Mouse (Mus musculus): ENCODE results near the gene Rbfox3.

Rbfox3 gene

DNA sequence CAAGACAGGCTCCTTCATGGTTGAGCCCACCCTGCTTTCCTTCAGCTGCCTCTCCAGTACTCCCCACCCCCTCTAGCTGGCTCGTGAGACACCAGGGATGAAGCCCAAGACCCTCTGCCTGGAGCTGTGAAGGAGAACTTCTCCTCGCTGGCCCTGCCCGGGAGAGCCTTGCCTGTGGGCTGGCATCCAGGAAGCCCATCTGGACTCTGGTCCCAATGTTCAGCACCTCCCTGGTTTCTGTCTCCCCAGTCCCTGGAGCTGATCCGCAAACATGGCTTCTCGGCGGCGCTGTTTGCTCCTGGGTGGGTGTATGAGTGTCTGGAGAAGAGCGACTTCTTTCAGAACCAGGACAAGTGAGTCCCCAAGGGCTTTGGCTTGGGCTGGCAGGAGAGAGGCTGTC is 427.2 kb downstream of the Rbfox3 start:
- no peak for DNase-seq (ENCODE audit: extremely low read depth, low read depth)

DNA sequence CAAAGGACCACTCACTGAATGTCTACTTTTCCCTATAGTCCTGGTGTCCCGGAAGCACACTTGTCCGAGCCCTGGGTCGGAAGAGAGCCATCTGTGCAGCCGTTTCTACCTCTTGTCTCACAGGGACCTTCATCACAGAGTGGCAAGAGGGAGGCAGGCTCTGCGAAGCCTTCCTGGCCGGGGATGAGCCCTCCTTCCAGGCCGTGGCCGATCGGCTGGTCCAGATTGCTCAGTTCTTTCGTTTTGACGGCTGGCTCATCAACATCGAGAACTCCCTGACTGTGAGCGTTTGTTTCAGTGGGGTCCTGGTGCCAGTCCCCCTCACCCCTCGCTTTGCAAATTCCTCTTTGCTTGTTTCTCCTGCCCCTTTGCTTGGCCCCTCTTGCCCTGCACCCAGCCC is 429.6 kb downstream of the Rbfox3 start:
- DNase-seq (ENCODE audit: extremely low read depth, low read depth), result no peak

DNA sequence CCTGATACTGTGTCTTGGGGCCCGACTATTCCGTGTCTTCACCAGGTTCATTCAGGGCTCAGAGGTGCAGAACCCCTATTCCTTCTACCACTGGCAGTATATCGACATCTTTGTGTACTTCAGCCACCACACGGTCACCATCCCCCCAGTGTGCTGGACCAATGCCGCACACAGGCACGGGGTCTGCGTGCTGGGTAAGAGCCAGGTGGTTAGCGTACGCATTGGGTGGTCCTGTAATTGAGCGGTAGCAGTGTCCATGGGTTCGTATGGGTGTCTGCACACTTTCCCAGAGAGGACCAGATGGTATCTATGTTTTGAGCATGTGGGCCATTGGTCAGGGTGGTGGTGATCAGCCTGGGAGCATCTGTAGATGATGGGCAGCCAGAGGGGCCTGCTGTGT is 430.2 kb downstream of the Rbfox3 start:
- DNase-seq (ENCODE audit: extremely low read depth, low read depth), result no peak

DNA sequence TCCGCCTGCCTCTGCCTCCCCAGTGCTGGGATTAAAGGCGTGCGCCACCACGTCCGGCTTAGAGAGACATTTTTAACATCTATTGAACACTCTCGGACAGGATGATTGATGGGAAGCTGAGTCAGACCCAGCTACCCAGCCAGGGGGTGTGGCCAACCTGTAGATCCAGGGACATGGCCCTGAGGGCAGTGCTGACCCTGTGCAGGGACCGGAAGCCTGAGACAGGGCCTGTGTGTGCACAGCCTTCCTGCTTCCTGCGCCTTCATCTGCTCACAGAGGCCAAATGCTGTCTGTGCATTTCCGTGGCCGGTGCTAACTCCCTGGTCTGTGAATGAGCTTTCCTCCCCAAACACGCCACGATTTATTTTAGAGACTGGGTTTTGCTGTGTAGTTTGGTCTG is 431.6 kb downstream of the Rbfox3 start:
- DNase-seq (ENCODE audit: extremely low read depth, low read depth), result no peak

DNA sequence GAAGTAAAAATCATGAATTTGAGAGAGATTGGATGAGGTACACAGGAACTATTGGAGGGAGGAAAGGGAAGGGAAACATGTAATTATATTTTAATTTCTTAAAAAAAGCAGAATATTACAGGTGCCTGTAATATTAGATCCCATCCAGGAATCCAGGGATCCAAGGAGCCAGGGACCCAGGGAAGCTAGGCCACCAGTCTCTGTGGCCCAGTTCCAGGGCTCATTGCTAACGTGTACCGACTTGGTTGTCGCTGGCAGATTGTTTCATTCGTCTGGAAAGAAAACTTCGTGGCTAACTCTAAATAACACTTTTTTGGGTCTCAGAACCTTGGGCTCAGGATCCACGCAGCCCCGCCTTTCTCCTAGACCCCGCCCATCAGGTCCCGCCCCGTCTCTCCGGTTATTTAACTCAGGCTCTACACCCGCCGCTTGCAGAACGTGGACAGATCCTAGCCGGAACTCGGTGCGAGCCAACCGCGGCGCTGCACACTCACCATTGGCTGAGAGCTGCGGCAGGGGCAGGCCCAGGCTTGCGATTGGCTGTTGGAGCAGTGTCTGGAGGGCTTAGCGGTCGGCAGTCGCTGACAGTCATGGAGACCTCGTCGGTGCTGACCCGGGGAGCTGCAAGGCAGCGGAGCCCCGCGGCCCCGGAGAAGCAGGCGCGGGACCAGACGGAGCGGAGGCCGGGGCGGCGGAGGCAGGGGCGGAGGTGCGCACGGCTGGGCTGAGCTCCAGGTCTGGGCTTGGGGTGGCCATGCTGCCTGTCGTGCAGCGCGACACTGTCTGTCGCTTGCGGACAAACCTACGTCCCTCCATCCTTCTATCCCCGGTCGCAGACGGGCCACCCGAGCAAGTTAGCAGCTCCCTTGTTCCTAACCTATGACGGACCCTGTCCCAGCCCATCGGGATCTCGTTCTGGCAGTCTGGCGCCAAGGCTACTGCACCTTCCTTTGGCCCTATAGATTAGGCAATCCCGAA is 434.7 kb downstream of the Rbfox3 start, which contains the start of gene Engase:
Gene Engase (plus strand): TSS at position 434 of the 978 bp plus-strand sequence.
- peak; percentile 89 for DNase-seq (ENCODE audit: extremely low read depth, low read depth)

DNA sequence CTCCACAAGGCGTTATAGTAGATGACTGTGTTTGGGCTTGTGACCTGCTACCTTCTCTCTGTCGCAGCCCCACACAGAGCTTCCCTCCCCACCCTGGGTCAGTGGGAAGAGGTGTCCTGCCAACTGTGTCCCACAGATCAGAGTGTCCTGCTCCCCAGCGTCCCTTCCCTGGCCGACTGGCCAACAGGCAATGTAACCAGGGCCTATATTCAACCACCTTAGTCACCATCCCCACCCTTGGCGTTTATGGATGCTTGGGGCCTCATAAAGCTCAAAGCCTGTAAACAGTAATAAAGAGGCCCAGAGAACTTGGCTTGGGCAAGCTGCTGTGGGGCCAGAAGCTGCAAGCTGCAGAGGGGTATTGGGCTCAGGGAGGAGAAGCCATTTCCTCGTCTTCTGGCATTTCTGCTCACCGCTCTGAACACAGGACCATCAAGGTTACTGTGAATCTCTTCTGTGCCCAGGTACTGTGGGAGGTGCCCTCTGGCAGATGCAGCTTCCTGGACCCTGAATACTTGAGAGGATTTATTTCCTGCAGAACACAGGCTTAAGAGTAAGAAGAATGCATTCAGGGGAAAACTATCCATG is 435.8 kb downstream of the Rbfox3 start:
- DNase-seq (ENCODE audit: extremely low read depth, low read depth), result no peak

DNA sequence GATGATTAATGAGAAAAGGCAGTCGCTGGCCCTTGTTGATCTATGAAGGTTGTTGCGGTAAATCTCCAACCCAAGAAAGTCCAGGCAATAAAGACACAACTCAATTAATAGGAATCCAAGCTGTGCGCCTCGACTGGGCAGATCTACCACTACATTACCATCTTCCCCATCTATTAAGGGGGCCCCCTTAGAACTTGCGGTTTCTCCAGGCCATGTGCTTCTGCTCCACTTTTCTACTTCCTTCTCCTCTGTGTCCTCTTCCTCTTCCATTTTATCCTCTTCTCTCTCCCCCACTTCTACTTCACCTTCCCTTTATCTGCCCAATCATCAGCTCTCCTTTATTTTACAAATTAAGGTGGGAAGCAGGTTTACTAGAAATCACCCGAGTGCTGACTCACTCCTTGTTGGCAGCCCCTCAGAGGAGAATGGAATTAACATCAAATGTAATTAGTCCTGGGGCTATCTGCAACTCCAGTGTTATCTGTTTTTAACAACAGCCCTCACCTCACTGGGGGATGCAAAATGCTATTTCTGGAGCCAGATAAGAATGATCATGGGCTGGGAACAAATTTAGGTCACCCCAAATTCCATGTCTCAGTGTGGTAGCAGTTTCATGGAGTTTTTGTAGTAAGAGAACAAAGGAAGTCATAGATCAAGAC is 437.4 kb downstream of the Rbfox3 start:
- no peak for DNase-seq (ENCODE audit: extremely low read depth, low read depth)

DNA sequence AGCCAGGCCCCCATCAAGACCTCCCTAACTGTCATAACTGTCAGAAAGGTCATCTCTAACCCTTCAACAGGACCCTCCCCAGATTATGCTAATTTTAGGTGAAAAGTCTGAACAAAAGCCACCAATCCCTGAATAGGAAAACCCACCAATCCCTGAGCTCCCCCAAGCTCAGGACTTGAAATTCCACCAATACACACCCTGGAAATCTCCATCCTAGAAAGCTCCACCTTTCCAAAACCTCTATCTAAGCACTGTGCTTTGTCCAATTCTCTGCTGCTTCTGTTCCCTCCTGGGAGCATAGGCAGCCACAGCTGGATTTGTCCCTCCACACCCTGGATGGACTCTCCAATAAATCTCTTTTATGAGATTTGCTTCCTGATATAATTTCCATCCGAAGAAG is 438.2 kb downstream of the Rbfox3 start:
- no peak for DNase-seq (ENCODE audit: extremely low read depth, low read depth)

DNA sequence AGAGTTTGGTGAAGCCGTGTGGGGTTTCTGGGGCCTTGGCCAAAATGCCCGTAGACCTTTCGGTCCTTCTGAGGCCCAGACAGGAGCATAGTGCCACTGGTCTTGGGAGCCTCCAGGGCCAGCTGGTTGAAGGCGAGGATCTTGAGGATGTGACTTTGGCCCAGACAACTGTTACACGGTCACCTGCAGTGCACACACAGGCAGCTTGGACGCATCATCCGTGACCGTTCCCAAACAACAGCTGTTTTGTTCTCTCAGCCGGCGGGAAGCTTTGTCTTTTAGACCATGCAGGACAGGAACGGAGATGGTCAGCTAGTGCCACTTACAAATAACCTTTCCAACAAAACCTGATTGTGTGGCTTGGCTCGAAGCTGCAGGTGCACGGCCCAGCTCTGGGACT is 439.7 kb downstream of the Rbfox3 start:
- no peak for DNase-seq (ENCODE audit: extremely low read depth, low read depth)

DNA sequence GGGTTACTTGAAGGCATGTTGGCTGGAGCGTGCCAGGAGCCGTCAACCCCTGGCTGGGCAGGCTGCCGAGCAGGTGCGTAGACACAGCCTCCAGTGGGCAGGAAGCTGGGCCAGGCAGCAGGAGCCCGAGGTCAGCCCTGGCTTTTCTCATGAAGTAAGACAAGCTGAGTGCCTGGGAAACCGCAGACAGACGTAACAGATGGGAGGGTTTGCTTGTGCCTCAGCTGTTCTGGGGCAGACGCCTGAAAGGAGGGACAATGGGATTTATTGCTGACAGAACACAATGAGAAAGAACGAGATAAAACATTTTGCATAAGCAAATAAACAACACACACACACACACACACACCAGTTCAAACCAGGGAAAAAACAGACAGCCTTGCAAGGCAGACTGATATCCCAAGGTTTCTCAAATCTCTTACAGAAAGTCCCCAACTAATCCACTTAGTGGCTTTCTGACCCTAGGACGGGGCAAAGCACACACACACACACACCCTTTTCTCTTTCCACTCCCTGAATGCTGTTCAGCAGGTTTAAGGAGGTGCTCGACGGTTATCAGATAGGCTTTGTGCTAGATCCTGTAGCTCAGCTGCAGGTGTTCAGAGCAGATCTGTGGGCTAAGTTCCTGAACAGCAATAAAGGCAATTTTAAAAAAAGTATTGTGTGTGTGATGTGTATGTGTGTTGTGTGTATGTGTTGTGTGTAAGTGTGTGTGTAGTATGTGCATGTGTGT is 441.0 kb downstream of the Rbfox3 start:
- DNase-seq (ENCODE audit: extremely low read depth, low read depth), result no peak

DNA sequence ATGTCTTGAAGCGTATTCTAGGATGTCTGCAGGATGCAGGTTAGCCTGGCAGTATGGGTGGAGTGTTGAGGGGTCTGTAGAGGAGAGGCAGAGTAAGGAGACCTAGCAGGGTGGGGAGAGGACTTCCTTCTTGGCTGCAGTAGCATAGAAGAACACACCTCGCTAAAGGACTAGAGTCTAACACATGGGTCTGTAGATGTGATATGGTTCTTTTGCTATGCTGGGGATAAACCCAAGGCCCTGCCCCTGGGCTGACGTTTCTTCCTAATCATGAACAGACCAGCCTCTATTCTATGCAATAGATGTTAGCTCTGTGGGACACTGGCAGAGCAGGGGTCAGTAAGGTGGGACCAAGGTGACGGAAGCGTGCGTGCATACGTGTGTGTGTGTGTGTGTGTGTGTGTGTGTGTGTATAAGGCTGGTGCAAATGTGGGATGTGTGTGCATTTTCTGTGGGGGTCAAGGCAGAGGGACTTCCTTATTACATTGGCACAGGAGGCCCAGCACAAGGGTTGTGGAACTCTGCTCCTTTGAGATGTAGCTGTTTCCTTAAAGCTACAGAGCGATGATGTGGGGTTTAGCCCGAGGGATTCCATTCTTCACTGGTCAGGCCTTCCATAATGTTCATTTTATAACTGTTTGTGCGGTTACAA is 441.8 kb downstream of the Rbfox3 start:
- DNase-seq (ENCODE audit: extremely low read depth, low read depth), result no peak

DNA sequence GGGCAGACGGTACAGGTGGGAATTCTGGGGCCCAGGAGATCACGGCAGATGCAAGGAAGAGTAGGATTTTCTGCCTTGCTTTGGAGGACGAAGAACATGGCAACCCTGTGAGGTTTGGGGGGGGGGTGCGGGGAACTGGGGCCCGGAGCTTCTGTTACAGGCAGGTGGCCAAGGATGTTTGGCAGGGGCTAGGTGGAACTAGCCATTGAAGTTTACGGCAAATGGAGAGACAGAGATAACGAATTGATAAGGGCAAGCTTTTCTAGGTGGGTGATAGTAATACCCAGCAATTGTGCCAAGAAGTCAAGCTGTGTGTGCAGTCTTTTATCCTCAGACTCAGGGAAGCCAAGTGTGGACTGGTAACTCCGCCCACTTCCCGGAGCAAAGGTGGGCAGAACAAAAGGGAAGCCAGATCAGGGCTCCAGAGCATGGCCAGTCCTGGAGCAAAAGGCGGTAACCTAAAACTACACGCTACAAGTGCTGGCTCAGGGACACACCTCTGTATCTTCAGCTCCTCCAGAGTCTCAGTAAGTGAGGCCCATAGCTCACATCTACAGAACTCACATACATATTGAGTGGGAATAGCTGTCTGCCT is 443.9 kb downstream of the Rbfox3 start:
- no peak for DNase-seq (ENCODE audit: extremely low read depth, low read depth)

DNA sequence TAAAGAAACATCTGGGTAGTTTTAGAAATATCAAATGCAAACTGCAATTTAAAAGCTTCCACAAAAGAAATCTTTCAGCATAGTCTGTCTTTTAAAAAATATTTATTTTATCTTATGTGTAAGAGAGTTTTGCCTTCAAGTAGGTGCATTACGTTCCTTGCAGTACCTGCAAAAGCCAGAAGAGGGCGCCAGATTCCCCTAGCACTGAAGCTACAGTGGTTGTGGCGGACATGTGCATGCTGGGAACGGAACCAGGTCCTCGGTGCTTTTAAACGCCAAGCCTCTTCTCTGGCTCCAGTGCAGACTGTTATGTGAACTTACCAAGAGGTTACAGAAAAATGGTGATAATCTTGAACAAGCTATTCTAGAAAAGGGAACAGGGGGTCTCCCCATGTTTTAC is 451.1 kb downstream of the Rbfox3 start:
- no peak for DNase-seq (ENCODE audit: extremely low read depth, low read depth)

DNA sequence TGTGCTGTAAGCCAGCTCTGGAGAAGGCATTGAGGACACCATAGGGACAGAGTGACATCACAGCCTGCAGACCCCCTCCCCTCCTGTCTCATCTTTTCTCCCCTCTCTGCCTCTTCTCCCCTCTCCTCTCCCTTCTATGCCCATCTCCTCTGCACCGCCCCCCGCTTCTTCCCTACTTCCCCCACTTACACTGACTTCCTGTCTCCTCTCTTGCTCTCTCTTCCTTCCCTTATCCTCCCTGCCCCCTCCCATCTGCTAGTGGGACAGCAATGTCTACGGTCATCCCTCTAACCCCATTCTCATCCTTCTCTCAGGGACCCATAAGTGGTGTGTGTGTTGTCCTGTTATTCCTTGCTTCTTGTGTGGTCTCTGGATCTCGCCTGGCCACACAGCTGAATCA is 451.9 kb downstream of the Rbfox3 start:
- no peak for DNase-seq (ENCODE audit: extremely low read depth, low read depth)

DNA sequence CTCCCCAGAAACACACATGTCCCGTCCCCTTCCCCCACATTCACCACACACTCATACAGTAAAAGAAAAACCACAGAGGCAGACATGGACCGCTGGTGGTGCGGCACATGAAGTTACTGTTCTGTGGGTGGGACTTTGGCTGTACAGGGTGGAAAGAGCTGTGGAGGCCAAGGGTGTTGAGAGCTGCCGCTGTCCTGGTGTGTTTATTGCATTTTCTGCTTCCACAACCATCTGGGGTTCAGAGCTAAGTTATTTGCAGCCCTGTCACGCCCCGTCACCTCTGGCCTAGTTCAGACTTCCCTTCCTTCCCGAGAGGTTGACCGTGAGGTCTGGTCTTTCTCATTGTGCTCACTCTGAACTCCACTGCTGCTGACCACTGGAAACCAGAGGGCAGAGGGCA is 452.3 kb downstream of the Rbfox3 start:
- DNase-seq (ENCODE audit: extremely low read depth, low read depth), result no peak

DNA sequence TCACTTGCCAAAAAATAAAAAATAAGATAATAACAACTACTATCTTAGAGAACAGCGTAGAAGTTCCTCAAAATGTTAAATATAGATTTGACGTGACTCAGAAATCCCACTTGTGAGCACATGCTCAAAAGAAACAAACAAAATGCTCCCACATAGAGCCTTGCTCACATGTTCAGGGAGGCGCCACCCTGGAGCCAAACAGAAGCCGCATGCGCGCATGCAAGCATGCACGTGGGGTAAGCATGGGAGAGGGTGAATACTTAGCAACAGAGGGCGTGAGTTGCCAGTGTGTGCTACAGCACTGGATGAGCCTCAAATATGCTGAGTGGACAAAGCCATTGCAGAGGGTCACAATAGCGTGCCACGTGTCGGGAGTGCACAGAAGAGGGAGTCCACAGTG is 454.5 kb downstream of the Rbfox3 start:
- no peak for DNase-seq (ENCODE audit: extremely low read depth, low read depth)

DNA sequence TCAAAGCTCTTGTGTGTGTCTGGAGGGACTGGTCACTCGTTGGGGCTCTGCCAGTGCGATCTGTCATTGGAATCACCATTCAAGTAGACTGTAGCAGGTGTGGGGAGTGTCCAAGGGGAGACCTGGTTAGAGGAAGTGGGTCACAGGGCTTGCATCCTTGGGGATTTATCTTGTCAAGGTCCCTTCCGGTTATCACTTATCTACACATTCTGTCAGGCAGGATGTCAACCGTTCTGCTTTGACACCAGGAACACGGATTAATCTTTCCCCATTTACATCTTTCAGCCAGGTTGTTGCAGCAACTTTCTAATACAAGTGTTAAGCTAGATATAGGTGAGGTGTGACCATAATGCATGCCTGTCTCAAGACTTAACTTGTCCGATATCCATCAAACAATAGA is 455.6 kb downstream of the Rbfox3 start:
- DNase-seq (ENCODE audit: extremely low read depth, low read depth), result no peak

DNA sequence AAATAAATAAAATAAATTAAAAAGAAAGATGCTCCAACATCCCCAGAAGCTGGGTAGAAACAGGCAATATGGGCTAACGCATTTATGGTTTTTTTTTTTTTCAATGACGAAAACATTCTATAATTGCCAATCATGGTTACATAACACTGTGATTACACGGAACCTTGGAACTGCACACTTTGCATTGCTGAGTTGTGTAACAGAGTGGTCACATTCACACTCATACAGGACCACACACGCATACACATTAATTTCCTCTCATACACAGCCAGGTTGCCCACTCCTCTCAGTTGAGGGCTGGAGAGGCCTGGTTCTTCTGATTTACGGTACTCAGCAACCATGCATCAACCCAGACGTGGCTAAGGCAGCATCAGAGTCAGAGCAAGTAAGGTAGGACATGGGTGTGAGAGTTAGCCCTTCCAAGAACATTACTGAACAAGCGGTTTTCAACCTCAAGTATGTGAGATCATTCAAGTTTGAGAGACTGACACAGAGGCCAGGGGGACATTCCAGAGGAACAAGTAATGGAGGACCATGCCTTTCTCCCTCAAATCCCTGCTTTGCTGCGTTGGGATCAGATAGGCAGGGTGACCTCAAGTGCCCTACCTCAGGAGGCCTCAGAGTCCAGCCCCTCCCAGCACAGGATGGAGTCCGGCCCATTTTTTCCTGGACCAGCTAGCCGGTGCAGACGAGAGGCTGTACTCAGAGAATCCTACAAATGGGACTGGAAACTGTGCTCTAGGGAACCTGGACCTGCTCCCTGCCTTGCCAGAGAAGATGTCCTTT is 457.3 kb downstream of the Rbfox3 start:
- no peak for DNase-seq (ENCODE audit: extremely low read depth, low read depth)

DNA sequence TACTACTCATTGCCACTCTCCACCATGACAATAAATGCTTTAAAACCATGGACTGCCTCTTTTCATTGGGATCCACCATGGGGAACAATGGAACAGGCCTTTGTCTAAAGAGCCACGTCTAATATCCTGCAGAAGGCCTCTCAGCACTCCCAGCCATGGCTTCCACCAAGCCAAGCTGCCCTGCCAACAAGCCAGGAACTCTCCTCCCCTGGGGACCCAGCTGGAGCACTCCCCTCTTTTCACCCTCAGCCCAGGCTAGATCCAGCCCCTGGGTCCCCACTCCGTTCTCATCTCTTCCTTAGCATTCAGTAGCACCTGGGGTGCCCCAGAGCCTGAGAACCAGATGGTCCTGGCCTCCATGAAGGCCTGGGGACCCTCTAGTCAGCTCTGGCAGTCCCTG is 458.4 kb downstream of the Rbfox3 start:
- DNase-seq (ENCODE audit: extremely low read depth, low read depth), result no peak

DNA sequence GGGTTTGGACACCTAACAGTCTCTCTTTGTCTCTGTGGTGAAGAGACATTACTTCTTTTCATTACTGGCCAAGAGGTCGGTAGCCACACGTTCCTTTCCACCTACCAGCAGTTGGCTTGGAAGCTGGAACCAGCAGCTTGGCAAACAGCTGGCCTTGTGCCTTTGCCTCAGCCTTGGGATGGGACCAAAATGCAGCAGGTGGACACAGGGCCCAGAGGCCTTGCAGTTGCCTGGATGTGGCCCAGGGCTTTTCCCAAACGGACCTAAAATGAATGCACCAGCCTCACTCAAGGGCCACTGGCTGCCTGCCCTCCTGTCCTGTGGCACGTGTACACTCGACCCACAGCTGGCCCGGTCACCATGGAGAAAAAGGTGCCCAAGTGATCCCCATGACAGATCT is 460.2 kb downstream of the Rbfox3 start:
- DNase-seq (ENCODE audit: extremely low read depth, low read depth), result no peak
